Mouse (Mus musculus) hindbrain, embryonic 10.5 days (tissue): ENCODE measurements around the gene Slc8a1. TPM values are rescaled to one million over a fixed set of nuclear protein-coding genes. Genes with fewer than 3 reads are reported as not detected.

Experiments
- DNase-seq: peaks from one replicate; pipeline ENCODE4 v3.0.0-alpha.2; 2017; ENCODE audit warnings: low spot score
- H3K27ac ChIP-seq: fragments of 300-500 bp; sonication (generic); 2 replicates; pipeline ENCODE4 v1.5.1; 2016; ENCODE audit warnings: mild to moderate bottlenecking, moderate library complexity
- H3K27me3 ChIP-seq: fragments of 300-500 bp; sonication (generic); 2 replicates; pipeline ENCODE4 v1.6.1; 2016; ENCODE audit warnings: mild to moderate bottlenecking; ENCODE audit not compliant: poor library complexity, insufficient read depth, severe bottlenecking
- H3K36me3 ChIP-seq: fragments of 300-500 bp; sonication (generic); 2 replicates; pipeline ENCODE4 v1.6.1; 2016; ENCODE audit warnings: mild to moderate bottlenecking, moderate library complexity
- H3K4me1 ChIP-seq: fragments of 300-500 bp; sonication (generic); replicated peaks from 2 replicates; pipeline ENCODE4 v1.6.1; 2016; ENCODE audit warnings: mild to moderate bottlenecking
- H3K4me3 ChIP-seq: fragments of 300-500 bp; sonication (generic); 2 replicates; pipeline ENCODE4 v1.5.1; 2016; ENCODE audit warnings: mild to moderate bottlenecking, moderate library complexity
- H3K9me3 ChIP-seq: fragments of 300-500 bp; sonication (generic); 2 replicates; pipeline ENCODE4 v1.6.1; 2016; ENCODE audit warnings: mild to moderate bottlenecking, moderate library complexity
- WGBS: fragments of 180-500 bp; shearing (Covaris S2); methylation state at CpG from one replicate; pipeline ENCODE4 v1.1.7; 2016; 5-methylcytosine and 5-hydroxymethylcytosine counted together
- polyA plus RNA-seq: library from polyadenylated mRNA; unstranded; fragments of >200 nt; fragmentation: Nextera tagmentation; extraction: Ambion mirVana; gene quantifications from 2 replicates; pipeline ENCODE4 v1.2.1, GENCODE M21; 2016

The Slc8a1 gene
- polyA plus RNA-seq, 1 experiment from 2014 or later: 2.6 TPM

GRCm38 (mm10) chr17:81599072-81599471 lies 139.1 kb downstream of the Slc8a1 start:
- 88% methylated on average over 2 of the region's 2 CpGs for WGBS
- no peak for DNase-seq

GRCm38 (mm10) chr17:81589791-81590190 lies 148.4 kb downstream of the Slc8a1 start:
- H3K4me3 ChIP-seq: no peak overlapping the region
- no peaks in the 10 kb centered on the region for H3K9me3 ChIP-seq
- H3K27ac ChIP-seq: no peak overlapping the region
- DNase-seq: no peak
- H3K27me3 ChIP-seq: no peaks in the 10 kb centered on the region
- no peaks in the 10 kb centered on the region for H3K36me3 ChIP-seq
- 85% methylated on average over 7 of the region's 7 CpGs for WGBS
- H3K4me1 ChIP-seq: no peaks in the 10 kb centered on the region

More at GRCm38 (mm10) chr17:81599072-81599471, 139.1 kb downstream of the Slc8a1 start:
- no peak overlapping the region for H3K4me3 ChIP-seq
- no peaks in the 10 kb centered on the region for H3K36me3 ChIP-seq
- H3K27ac ChIP-seq: no peak overlapping the region
- H3K9me3 ChIP-seq: 0 out of 2 replicates have a peak, but pooled peaks cover 3% of the 10 kb centered on the region
- no peaks in the 10 kb centered on the region for H3K4me1 ChIP-seq
- H3K27me3 ChIP-seq: no peaks in the 10 kb centered on the region

- H3K4me1 ChIP-seq: no peaks in the 10 kb centered on the region
- no peaks in the 10 kb centered on the region for H3K9me3 ChIP-seq
- 91% methylated on average over 5 of the region's 5 CpGs for WGBS
- H3K27ac ChIP-seq: no peak overlapping the region
- H3K27me3 ChIP-seq: no peaks in the 10 kb centered on the region
- H3K36me3 ChIP-seq: no peaks in the 10 kb centered on the region
- H3K4me3 ChIP-seq: no peak overlapping the region
- no peak for DNase-seq
Observed at GRCm38 (mm10) chr17:81586759-81587158, 151.4 kb downstream of the Slc8a1 start.

GRCm38 (mm10) chr17:81579728-81580425 lies 158.3 kb downstream of the Slc8a1 start:
- Histone ChIP-seq H3K4me3 (no peak overlapping the region), H3K9me3 (no peaks in the 10 kb centered on the region), H3K27ac (no peak overlapping the region), H3K36me3 (no peaks in the 10 kb centered on the region), H3K4me1 (no peaks in the 10 kb centered on the region), H3K27me3 (no peaks in the 10 kb centered on the region)
- no peak for DNase-seq
- WGBS: 78% methylated on average over 10 of the region's 10 CpGs

- Histone ChIP-seq H3K4me1 (no peaks in the 10 kb centered on the region), H3K36me3 (no peaks in the 10 kb centered on the region), H3K9me3 (no peaks in the 10 kb centered on the region), H3K27me3 (no peaks in the 10 kb centered on the region), H3K27ac (no peak overlapping the region), H3K4me3 (no peak overlapping the region)
- 94% methylated on average over 3 of the region's 3 CpGs for WGBS
- no peak for DNase-seq
Observed at GRCm38 (mm10) chr17:81576893-81577292, 161.3 kb downstream of the Slc8a1 start.

- H3K36me3 ChIP-seq: no peaks in the 10 kb centered on the region
- no peak for DNase-seq
- no peak overlapping the region for H3K27ac ChIP-seq
- H3K27me3 ChIP-seq: no peaks in the 10 kb centered on the region
- H3K9me3 ChIP-seq: no peaks in the 10 kb centered on the region
- 81% methylated on average over 9 of the region's 9 CpGs for WGBS
- H3K4me3 ChIP-seq: no peak overlapping the region
- no peaks in the 10 kb centered on the region for H3K4me1 ChIP-seq
Observed at GRCm38 (mm10) chr17:81565634-81566372, 172.4 kb downstream of the Slc8a1 start.

- 82% methylated on average over 6 of the region's 6 CpGs for WGBS
Observed at GRCm38 (mm10) chr17:81554052-81554734, 184.0 kb downstream of the Slc8a1 start.

GRCm38 (mm10) chr17:81551856-81552635 lies 186.1 kb downstream of the Slc8a1 start:
- Histone ChIP-seq H3K9me3 (no peaks in the 10 kb centered on the region), H3K4me1 (no peaks in the 10 kb centered on the region), H3K27me3 (no peaks in the 10 kb centered on the region), H3K4me3 (no peak overlapping the region), H3K27ac (no peak overlapping the region), H3K36me3 (no peaks in the 10 kb centered on the region)
- 87% methylated on average over 6 of the region's 6 CpGs for WGBS
- no peak for DNase-seq

More at GRCm38 (mm10) chr17:81554052-81554734, 184.0 kb downstream of the Slc8a1 start:
- Histone ChIP-seq H3K9me3 (no peaks in the 10 kb centered on the region), H3K36me3 (no peaks in the 10 kb centered on the region), H3K4me3 (no peak overlapping the region), H3K27me3 (no peaks in the 10 kb centered on the region), H3K27ac (no peak overlapping the region), H3K4me1 (no peaks in the 10 kb centered on the region)
- no peak for DNase-seq

GRCm38 (mm10) chr17:81550864-81551263 lies 187.3 kb downstream of the Slc8a1 start:
- H3K36me3 ChIP-seq: no peaks in the 10 kb centered on the region
- no peak overlapping the region for H3K4me3 ChIP-seq
- no peak for DNase-seq
- H3K27ac ChIP-seq: no peak overlapping the region
- no peaks in the 10 kb centered on the region for H3K27me3 ChIP-seq
- no peaks in the 10 kb centered on the region for H3K9me3 ChIP-seq
- 86% methylated on average over 3 of the region's 3 CpGs for WGBS
- H3K4me1 ChIP-seq: no peaks in the 10 kb centered on the region

- no peak overlapping the region for H3K27ac ChIP-seq
- WGBS: 77% methylated on average over 4 of the region's 4 CpGs
- no peak overlapping the region for H3K4me3 ChIP-seq
- no peak for DNase-seq
- no peaks in the 10 kb centered on the region for H3K36me3 ChIP-seq
- no peaks in the 10 kb centered on the region for H3K27me3 ChIP-seq
- H3K4me1 ChIP-seq: no peaks in the 10 kb centered on the region
- H3K9me3 ChIP-seq: no peaks in the 10 kb centered on the region
Observed at GRCm38 (mm10) chr17:81548016-81548415, 190.2 kb downstream of the Slc8a1 start.

- 61% methylated on average over 6 of the region's 6 CpGs for WGBS
Observed at GRCm38 (mm10) chr17:81546525-81546924, 191.7 kb downstream of the Slc8a1 start.

GRCm38 (mm10) chr17:81546012-81546411 lies 192.2 kb downstream of the Slc8a1 start:
- no peak for DNase-seq
- H3K27me3 ChIP-seq: no peaks in the 10 kb centered on the region
- WGBS: 88% methylated on average over 5 of the region's 5 CpGs
- no peak overlapping the region for H3K4me3 ChIP-seq
- H3K4me1 ChIP-seq: peaks cover 5% of the 10 kb centered on the region
- H3K9me3 ChIP-seq: no peaks in the 10 kb centered on the region
- no peak overlapping the region for H3K27ac ChIP-seq
- no peaks in the 10 kb centered on the region for H3K36me3 ChIP-seq

More at GRCm38 (mm10) chr17:81546525-81546924, 191.7 kb downstream of the Slc8a1 start:
- Histone ChIP-seq H3K27me3 (no peaks in the 10 kb centered on the region), H3K27ac (no peak overlapping the region), H3K4me3 (no peak overlapping the region), H3K9me3 (no peaks in the 10 kb centered on the region), H3K36me3 (no peaks in the 10 kb centered on the region), H3K4me1 (peaks cover 5% of the 10 kb centered on the region)
- DNase-seq: no peak
